Mouse (Mus musculus) heart, embryonic 16.5 days (tissue): Measurements from ENCODE around the gene Pdxp. TPM values are rescaled to one million over a fixed set of nuclear protein-coding genes. Genes with fewer than 3 reads are reported as not detected.

ENCODE experiments used
- ATAC-seq: fragments of 200-750 bp; cut with Nextera tagmentation; replicated peaks from 2 replicates; pipeline ENCODE4 v1.8.0; 2017; ENCODE audit warnings: moderate number of reproducible peaks; ENCODE audit not compliant: insufficient read depth, low FRiP score; ENCODE audit errors: extremely low read depth
- H3K27ac ChIP-seq: fragments of 300-500 bp; sonication (generic); 2 replicates; pipeline ENCODE4 v1.5.1; 2014; ENCODE audit warnings: mild to moderate bottlenecking, low read length, control low read depth, moderate library complexity
- H3K27me3 ChIP-seq: fragments of 300-500 bp; sonication (generic); 2 replicates; pipeline ENCODE4 v1.6.1; 2014; ENCODE audit warnings: low read length, mixed read lengths; ENCODE audit not compliant: control insufficient read depth, insufficient read depth
- H3K36me3 ChIP-seq: fragments of 300-500 bp; sonication (generic); 2 replicates; pipeline ENCODE4 v1.6.1; 2014; ENCODE audit not compliant: control insufficient read depth, insufficient read depth
- H3K4me1 ChIP-seq: fragments of 300-500 bp; sonication (generic); 2 replicates; pipeline ENCODE4 v1.6.1; 2014; ENCODE audit warnings: low read length, mixed read lengths; ENCODE audit not compliant: control insufficient read depth, insufficient read depth
- H3K4me2 ChIP-seq: fragments of 300-500 bp; sonication (generic); 2 replicates; pipeline ENCODE4 v1.6.1; 2014; ENCODE audit warnings: low read depth, mild to moderate bottlenecking, control low read depth, low read length
- H3K4me3 ChIP-seq: fragments of 300-500 bp; sonication (generic); 2 replicates; pipeline ENCODE4 v1.5.1; 2014; ENCODE audit warnings: mild to moderate bottlenecking, control low read depth, low read length
- H3K9ac ChIP-seq: fragments of 300-500 bp; sonication (generic); 2 replicates; pipeline ENCODE4 v1.6.1; 2014; ENCODE audit warnings: low read length, control low read depth
- H3K9me3 ChIP-seq: fragments of 300-500 bp; sonication (generic); replicated peaks from 2 replicates; pipeline ENCODE4 v1.6.1; 2016; ENCODE audit warnings: low read length; ENCODE audit not compliant: control insufficient read depth
- WGBS: fragments of 180-500 bp; shearing (Covaris S2); extraction: QIAGEN DNeasy Blood & Tissue Kit; methylation state at CpG from one replicate; pipeline ENCODE4 v1.1.7; 2014; 5-methylcytosine and 5-hydroxymethylcytosine counted together
- polyA plus RNA-seq: library from polyadenylated mRNA; unstranded; fragments of >200 nt; fragmentation: Nextera tagmentation; extraction: Ambion mirVana; gene quantifications from 2 replicates; pipeline ENCODE4 v1.2.1, GENCODE M21; 2015

Pdxp gene
- polyA plus RNA-seq: 16.9 and 18.3 TPM in 2 replicates

DNA sequence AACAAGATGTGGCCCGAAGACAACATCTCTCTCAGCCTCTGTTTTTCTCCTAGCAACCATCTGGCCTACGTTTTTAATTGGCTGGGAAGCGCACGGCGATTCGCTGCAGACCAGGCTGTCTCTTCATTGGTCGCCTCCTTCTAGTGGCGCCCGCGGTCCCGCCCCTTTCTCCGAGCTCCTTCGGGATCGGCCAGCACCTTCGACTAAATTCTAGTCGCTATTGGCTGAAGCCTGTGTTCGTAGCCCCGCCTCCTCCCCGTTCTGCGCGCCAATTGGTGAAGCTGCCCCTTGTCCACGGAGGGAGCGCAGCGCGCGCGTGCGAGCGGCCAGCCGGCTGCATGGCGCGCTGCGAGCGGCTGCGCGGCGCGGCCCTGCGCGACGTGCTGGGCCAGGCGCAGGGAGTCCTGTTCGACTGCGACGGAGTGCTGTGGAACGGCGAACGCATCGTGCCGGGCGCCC is at the start of gene Pdxp:
Gene Pdxp (plus strand): TSS at position 288 of the 459 bp plus-strand sequence.
- Histone ChIP-seq H3K4me3 (peak within 1 kb of the TSS; percentile 65), H3K9me3 (no peaks in the 10 kb centered on the region), H3K36me3 (peaks cover 5% of the 10 kb centered on the region; the same call in 1 of the 2 replicates), H3K27me3 (no peaks in the 10 kb centered on the region), H3K9ac (peak within 1 kb of the TSS; percentile 80), H3K27ac (peak within 1 kb of the TSS; percentile 76), H3K4me1 (peaks cover 17% of the 10 kb centered on the region), H3K4me2 (peak within 1 kb of the TSS; percentile 95)
- ATAC-seq: peak; percentile 92
- WGBS: under 1% methylated on average over 51 of the region's 51 CpGs

DNA sequence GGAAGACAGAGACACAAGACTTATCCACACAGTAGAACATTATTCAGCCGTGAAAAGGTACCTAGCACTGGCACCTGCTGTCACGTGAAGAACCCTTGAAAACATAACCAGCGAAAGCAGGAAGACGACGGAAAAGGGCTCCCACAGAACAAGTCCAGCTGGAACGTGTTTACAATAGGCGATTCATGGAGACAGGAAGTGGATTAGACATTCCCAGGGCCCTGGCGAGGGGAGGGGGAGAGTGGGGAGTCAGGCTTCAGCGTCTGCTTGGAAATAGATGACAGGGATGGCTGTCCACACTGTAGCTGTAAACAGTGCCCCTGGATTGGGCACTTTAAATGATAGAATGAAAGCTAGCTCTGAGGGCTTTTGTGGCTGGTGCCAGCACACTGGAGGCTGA is 45.3 kb upstream of the Pdxp start:
- ATAC-seq: peak; percentile 55
- no peak overlapping the region for H3K4me3 ChIP-seq
- H3K4me2 ChIP-seq: no peak overlapping the region
- H3K27ac ChIP-seq: peak overlapping the region; percentile 62
- H3K36me3 ChIP-seq: no peaks in the 10 kb centered on the region
- H3K9me3 ChIP-seq: no peaks in the 10 kb centered on the region
- H3K27me3 ChIP-seq: no peaks in the 10 kb centered on the region
- H3K9ac ChIP-seq: no peak overlapping the region
- peaks cover 5% of the 10 kb centered on the region for H3K4me1 ChIP-seq
- 35% methylated on average over 9 of the region's 9 CpGs for WGBS

DNA sequence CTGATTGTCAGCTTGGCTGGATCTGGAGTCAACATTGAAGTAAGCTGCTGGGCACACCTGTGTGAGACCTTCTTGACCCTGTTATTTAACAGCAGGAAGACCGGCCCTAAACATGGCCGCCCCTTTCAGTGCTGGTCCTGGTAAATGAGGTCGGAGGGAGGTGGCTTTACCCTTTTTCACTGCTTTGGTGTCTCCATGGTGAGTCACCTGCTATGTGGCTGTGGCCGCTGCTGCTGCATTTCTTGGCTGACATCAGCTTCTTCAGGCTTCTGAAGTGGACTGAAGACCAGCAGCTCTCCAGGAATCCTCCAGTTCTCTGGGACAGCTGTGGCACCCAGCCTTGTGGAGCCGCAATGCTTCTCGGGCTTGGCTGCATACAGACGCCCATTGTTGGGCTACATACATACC is 44.9 kb upstream of the Pdxp start:
- peaks cover 5% of the 10 kb centered on the region for H3K4me1 ChIP-seq
- no peaks in the 10 kb centered on the region for H3K9me3 ChIP-seq
- no peak overlapping the region for H3K4me3 ChIP-seq
- 59% methylated on average over 7 of the region's 7 CpGs for WGBS
- no peak for ATAC-seq
- H3K36me3 ChIP-seq: no peaks in the 10 kb centered on the region
- H3K4me2 ChIP-seq: no peak overlapping the region
- H3K9ac ChIP-seq: no peak overlapping the region
- H3K27me3 ChIP-seq: no peaks in the 10 kb centered on the region
- peak overlapping the region; percentile 62 for H3K27ac ChIP-seq

DNA sequence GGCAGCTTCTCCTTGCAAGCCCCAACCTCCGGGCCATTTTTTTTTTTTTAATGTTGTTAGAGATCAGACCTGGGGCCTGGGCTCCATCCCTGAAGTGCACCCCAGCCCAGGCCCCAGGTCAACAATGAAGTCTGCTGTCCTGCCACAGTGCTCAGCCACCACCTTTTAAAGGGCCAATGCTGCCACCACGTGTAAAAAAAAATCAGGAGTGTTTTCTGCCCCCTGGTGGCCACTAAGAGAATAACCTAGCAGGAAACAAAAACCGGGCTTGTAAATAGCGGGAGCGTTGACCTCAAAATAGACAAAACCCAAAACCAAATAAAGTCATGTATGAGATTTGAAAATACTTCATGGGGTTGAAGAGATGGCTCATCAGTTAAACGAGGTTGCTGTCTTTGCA is 43.9 kb upstream of the Pdxp start:
- peaks cover 4% of the 10 kb centered on the region for H3K4me1 ChIP-seq
- H3K4me3 ChIP-seq: no peak overlapping the region
- WGBS: 24% methylated on average over 6 of the region's 6 CpGs
- ATAC-seq: no peak
- H3K36me3 ChIP-seq: no peaks in the 10 kb centered on the region
- no peak overlapping the region for H3K27ac ChIP-seq
- H3K9ac ChIP-seq: no peak overlapping the region
- H3K4me2 ChIP-seq: no peak overlapping the region
- no peaks in the 10 kb centered on the region for H3K27me3 ChIP-seq
- no peaks in the 10 kb centered on the region for H3K9me3 ChIP-seq

DNA sequence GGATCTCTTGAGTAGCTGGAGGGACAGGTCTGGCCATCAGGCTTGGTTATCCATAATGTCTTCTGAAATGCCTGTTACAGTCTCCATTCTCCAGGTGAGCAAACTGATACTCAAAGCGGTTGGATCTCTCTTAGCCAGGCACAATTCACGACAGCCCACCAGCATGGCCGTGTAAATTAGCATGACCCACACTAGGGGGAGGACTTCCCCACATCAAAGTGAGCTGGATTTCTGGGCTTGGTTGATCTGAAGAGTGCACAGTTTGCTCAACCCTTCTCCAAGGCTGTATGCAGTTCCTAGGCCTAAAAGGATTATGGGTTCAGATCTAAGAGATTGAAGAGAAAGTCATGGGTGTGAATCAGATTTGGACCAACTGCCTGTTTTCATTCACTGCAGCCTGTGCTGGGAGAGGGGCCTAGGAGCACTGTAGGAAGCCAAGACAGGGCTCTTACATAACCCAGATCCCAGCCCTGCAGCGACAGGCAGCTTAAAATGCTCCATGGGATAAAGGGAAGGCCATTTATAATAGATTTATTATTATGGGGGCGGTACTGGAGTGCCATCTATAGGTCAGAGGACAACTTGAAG is 41.6 kb upstream of the Pdxp start:
- Histone ChIP-seq H3K4me2 (no peak overlapping the region), H3K27me3 (no peaks in the 10 kb centered on the region), H3K4me1 (peaks cover 13% of the 10 kb centered on the region), H3K4me3 (no peak overlapping the region), H3K36me3 (no peaks in the 10 kb centered on the region), H3K9me3 (no peaks in the 10 kb centered on the region), H3K9ac (no peak overlapping the region), H3K27ac (no peak overlapping the region)
- no peak for ATAC-seq
- WGBS: 50% methylated on average over 5 of the region's 5 CpGs

DNA sequence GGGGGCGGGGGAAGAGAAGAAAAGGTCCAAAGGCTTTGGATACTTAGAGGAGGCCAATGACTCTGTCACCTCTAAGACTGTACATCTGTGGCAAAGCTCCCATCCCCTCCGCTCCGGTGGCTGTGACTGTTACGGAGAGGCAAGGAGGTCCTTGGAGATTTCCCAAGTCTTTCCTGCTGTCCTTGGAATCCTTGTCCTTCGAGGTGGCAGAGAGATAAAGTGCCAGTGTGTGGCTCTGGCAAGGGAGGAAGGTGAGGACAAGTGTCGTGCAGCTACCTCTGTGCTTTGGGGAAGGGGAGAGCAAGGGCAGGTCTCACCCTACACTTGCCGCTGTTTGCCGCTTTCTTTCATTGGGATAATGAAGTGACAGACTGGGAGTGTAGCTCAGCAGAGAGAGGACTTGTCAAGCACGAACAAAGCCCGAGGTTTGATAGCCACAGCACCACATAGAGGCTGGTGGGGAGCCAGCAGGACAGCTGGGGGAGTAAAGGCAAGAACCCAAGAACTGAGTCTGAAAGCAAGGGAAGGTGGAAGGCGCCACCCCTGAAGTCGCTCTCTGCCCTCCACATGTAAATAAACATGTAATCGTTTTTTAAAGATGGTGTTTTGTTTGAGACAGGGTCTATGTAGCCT is 39.8 kb upstream of the Pdxp start:
- ATAC-seq: no peak
- Histone ChIP-seq H3K27me3 (no peaks in the 10 kb centered on the region), H3K9me3 (no peaks in the 10 kb centered on the region), H3K9ac (no peak overlapping the region), H3K4me3 (no peak overlapping the region), H3K4me2 (no peak overlapping the region), H3K4me1 (peaks cover 15% of the 10 kb centered on the region), H3K36me3 (no peaks in the 10 kb centered on the region), H3K27ac (no peak overlapping the region; the same call in 1 of the 2 replicates)
- WGBS: 34% methylated on average over 13 of the region's 13 CpGs

DNA sequence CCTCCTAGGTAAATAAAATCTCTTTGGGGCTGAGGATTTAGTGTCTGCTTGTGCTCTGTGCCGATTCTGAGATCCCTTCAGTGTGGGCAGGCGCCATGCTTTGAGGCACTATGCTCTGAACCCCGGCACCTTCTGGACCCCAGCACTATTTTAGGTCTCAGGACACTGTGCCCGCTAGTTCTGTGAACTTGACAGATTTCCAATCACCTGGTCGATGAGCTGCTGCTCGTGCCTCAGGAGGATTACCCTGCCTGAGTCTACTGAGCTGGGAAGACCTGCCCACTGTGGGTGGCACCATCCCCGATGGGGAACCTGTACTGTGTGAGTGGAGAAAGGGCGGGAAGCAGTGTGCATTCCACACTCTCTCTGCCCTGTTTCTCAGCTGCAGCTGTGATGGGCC is 38.7 kb upstream of the Pdxp start:
- H3K9me3 ChIP-seq: no peaks in the 10 kb centered on the region
- H3K27me3 ChIP-seq: no peaks in the 10 kb centered on the region
- peaks cover 21% of the 10 kb centered on the region for H3K4me1 ChIP-seq
- H3K9ac ChIP-seq: no peak overlapping the region
- no peak overlapping the region for H3K27ac ChIP-seq
- H3K4me2 ChIP-seq: no peak overlapping the region
- 79% methylated on average over 8 of the region's 8 CpGs for WGBS
- H3K4me3 ChIP-seq: no peak overlapping the region
- H3K36me3 ChIP-seq: no peaks in the 10 kb centered on the region
- no peak for ATAC-seq

DNA sequence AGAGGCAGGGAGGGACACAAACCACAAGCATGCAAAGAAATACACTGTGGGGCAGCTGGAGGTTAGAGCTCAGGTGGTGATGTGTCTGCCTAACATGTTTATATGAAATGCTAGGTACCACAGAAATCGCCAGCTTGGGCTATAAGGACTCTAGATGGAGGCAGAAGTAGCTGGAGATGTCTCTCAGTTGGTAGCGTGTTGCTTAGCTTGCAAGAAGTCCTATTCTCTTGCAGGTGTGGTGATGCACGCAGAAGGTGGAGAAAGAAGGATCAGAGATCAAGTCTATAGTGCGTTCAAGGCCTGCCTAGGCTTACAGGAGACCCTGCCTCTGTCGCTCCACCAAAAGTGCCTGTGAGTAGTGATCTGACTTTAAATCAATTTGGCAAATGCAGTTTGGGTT is 38.2 kb upstream of the Pdxp start:
- no peaks in the 10 kb centered on the region for H3K27me3 ChIP-seq
- H3K36me3 ChIP-seq: no peaks in the 10 kb centered on the region
- H3K9me3 ChIP-seq: no peaks in the 10 kb centered on the region
- peak overlapping the region; percentile 91 for H3K4me2 ChIP-seq
- WGBS: 80% methylated on average over 5 of the region's 5 CpGs
- H3K27ac ChIP-seq: peak overlapping the region; percentile 99
- ATAC-seq: no peak
- H3K9ac ChIP-seq: peak overlapping the region; percentile 95
- H3K4me1 ChIP-seq: peaks cover 21% of the 10 kb centered on the region
- H3K4me3 ChIP-seq: no peak overlapping the region; the same call in 1 of the 2 replicates

DNA sequence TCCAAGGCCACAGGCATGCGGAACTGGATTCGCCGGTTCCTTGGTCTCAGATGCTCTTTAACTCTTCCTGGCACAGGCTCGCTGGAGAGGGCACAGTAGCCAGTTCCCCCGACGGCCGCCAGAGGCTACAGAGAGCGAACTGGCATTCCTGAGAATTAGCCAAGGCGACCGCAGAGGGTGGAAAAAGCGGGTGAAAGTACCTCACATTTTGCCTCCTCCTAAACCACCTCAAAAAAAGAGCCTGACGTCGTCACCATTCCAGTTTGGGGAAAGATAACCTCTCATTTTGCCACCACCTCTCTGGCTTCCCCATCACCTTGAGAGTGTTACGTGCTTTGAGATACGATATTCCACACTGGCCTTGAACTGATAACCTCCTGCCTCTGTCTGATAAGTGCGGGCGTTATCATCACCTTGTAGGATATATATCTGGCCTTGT is 37.4 kb upstream of the Pdxp start:
- Histone ChIP-seq H3K27ac (peak overlapping the region; percentile 99), H3K27me3 (no peaks in the 10 kb centered on the region), H3K4me2 (peak overlapping the region; percentile 91), H3K36me3 (peaks cover 3% of the 10 kb centered on the region; the same call in 1 of the 2 replicates), H3K9ac (peak overlapping the region; percentile 95), H3K4me1 (peaks cover 21% of the 10 kb centered on the region), H3K9me3 (no peaks in the 10 kb centered on the region), H3K4me3 (peak overlapping the region; percentile 92)
- 2% methylated on average over 17 of the region's 17 CpGs for WGBS
- 0 out of 2 replicates have a peak, but pooled peaks have one; percentile 14 for ATAC-seq
